Mouse (Mus musculus): ENCODE data around the gene AL607142.1. TPM values are rescaled to one million over a fixed set of nuclear protein-coding genes. Genes with fewer than 3 reads are reported as not detected.

Gene AL607142.1
- total and polyA plus RNA-seq, 3 experiments = not detected

DNA sequence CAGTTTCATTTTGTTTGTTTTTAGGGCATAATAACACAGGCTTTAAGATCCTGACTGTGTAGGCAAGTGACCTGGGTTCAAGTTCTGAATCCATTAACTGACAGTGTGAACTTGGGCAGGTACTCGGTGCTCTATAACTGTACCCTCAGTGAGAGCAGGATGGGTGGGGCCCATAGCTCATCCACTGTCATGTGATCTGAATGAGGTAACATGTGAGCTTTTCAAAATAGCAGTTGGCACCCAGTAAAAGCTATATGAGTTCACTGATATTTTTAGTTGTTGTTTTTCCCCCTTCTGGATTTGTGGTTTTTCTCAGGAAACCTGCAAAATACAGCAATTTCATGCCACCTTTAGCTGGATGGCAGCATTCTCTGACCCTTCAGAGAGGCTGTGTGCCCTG lies 51.5 kb downstream of the AL607142.1 start:
- Histone ChIP-seq H3K27me3 (ENCODE audit: control insufficient read depth in 1 of 2, insufficient read depth in 2 of 2, low read length in 2 of 2) (no peaks in the 10 kb centered on the region), H3K4me3 (ENCODE audit: control insufficient read depth in 1 of 2, insufficient read depth in 1 of 2, low read depth in 2 of 2, low read length in 2 of 2) (no peak overlapping the region), H3K36me3 (ENCODE audit: control insufficient read depth in 1 of 2, insufficient read depth in 2 of 2, low read length in 2 of 2) (no peaks in the 10 kb centered on the region), H3K79me2 (ENCODE audit: control insufficient read depth, insufficient read depth, low read length, poor library complexity) (no peaks in the 10 kb centered on the region), H3K4me1 (ENCODE audit: control insufficient read depth in 1 of 2, insufficient read depth in 2 of 2, low read length in 2 of 2) (no peaks in the 10 kb centered on the region), H3K9ac (ENCODE audit: control insufficient read depth, low read depth, low read length, poor library complexity, severe bottlenecking) (no peak overlapping the region), H3K9me3 (replicated peaks; ENCODE audit: insufficient read depth, low read length) (no peaks in the 10 kb centered on the region), H3K27ac (ENCODE audit: control insufficient read depth, low read depth, low read length) (no peak overlapping the region)
- DNase-seq (ENCODE audit: low read depth, low spot score) = no peak
- TF ChIP-seq UBTF (IDR thresholded peaks at IDR 0.05; ENCODE audit: borderline replicate concordance, insufficient read depth, low read depth, low read length) (no peak), ZNF384 (IDR thresholded peaks at IDR 0.05; ENCODE audit: low read depth, low read length) (no peak), MAFK (IDR thresholded peaks at IDR 0.05; ENCODE audit: borderline replicate concordance, low read depth, low read length) (no peak), MAX (IDR thresholded peaks at IDR 0.05; ENCODE audit: low read length) (no peak), JUND (IDR thresholded peaks at IDR 0.05; ENCODE audit: low read depth, low read length) (no peak), ETS1 (IDR thresholded peaks at IDR 0.05; ENCODE audit: low read depth, low read length) (no peak), EP300 (IDR thresholded peaks at IDR 0.05; ENCODE audit: low read depth in 1 of 2, low read length in 2 of 2) (no peak), NELFE (IDR thresholded peaks at IDR 0.05; ENCODE audit: low read depth, low read length) (no peak), NRF1 (IDR thresholded peaks at IDR 0.05; ENCODE audit: insufficient read depth, low read depth, low read length, poor library complexity, severe bottlenecking) (no peak), KAT2A (conservative IDR thresholded peaks at IDR 0.05; ENCODE audit: low read depth, low read length) (no peak), HCFC1 (IDR thresholded peaks at IDR 0.05; ENCODE audit: low read depth, low read length) (no peak), MXI1 (IDR thresholded peaks at IDR 0.05; ENCODE audit: low read depth, low read length) (no peak), RAD21 (IDR thresholded peaks at IDR 0.05; ENCODE audit: low read depth, low read length) (no peak), SIN3A (IDR thresholded peaks at IDR 0.05; ENCODE audit: low read length) (no peak)

DNA sequence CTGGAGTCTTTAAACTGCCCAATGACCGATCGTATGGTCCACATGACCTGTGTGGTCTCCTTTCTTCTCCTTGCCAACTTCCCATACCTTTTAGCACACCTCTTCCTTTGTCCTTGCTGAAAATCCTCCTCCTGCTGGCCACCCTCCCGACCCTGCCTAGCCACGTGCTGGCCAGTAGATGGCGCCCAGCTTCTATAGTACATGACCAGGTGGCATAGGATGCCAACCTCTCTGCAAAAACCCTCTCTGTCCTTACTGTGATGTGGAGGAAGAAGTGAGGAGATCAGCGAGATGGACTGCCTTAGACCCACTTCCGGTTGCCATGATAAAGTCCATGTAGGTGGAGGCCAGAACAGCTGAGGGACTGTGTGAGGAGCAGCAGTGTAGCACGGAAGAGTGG lies 55.5 kb downstream of the AL607142.1 start:
- H3K27ac ChIP-seq (ENCODE audit: control insufficient read depth, low read depth, low read length) = no peak overlapping the region
- no peaks in the 10 kb centered on the region for H3K27me3 ChIP-seq (ENCODE audit: control insufficient read depth in 1 of 2, insufficient read depth in 2 of 2, low read length in 2 of 2)
- no peak overlapping the region for H3K4me3 ChIP-seq (ENCODE audit: control insufficient read depth in 1 of 2, insufficient read depth in 1 of 2, low read depth in 2 of 2, low read length in 2 of 2)
- H3K36me3 ChIP-seq (ENCODE audit: control insufficient read depth in 1 of 2, insufficient read depth in 2 of 2, low read length in 2 of 2) = no peaks in the 10 kb centered on the region
- H3K9ac ChIP-seq (ENCODE audit: control insufficient read depth, low read depth, low read length, poor library complexity, severe bottlenecking) = no peak overlapping the region
- no peaks in the 10 kb centered on the region for H3K79me2 ChIP-seq (ENCODE audit: control insufficient read depth, insufficient read depth, low read length, poor library complexity)
- no peaks in the 10 kb centered on the region for H3K9me3 ChIP-seq (replicated peaks; ENCODE audit: insufficient read depth, low read length)
- DNase-seq (ENCODE audit: low read depth, low spot score) = peak; percentile 10
- peak; percentile 11 for TF ChIP-seq RAD21 (IDR thresholded peaks at IDR 0.05; ENCODE audit: low read depth, low read length)
- peak; percentile 23 to 55 (median 41); a peak in 5 of 6 replicates for TF ChIP-seq CTCF (IDR thresholded peaks at IDR 0.05 in 2 of 3, conservative IDR thresholded peaks at IDR 0.05 in 1 of 3; ENCODE audit: control insufficient read depth in 1 of 3, insufficient read depth in 1 of 3, low read depth in 2 of 3, low read length in 3 of 3, poor library complexity in 1 of 3, severe bottlenecking in 1 of 3)
- TF ChIP-seq USF2 (IDR thresholded peaks at IDR 0.05; ENCODE audit: borderline replicate concordance in 1 of 2, insufficient read depth in 1 of 2, low read depth in 1 of 2, low read length in 2 of 2) = no peak
- TF ChIP-seq SMC3 (IDR thresholded peaks at IDR 0.05; ENCODE audit: low read depth, low read length) = peak; percentile 17; the same call in 1 of the 2 replicates
- no peaks in the 10 kb centered on the region for H3K4me1 ChIP-seq (ENCODE audit: control insufficient read depth in 1 of 2, insufficient read depth in 2 of 2, low read length in 2 of 2)

Data from MEL (cell line).